ENCODE assay signal across 10 mouse cellular contexts in the genomic region with DNA sequence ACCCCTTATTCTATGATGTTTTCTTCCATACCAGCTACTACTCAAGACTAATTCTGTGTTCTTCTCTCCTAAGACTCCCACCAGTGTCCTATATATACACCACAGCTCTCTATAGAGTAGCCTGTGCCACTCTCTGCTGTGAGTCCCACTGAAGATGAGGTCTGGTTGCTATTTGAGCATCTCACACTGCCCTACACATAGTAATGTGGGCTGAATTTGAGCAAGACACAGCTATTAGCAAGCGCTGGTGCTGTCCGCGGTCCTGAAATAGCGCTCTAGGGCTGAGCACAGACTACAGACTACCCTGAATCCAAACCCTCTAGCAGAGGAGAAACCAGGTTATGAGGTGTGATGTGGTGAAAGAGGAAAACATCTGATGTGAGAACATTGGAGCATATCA. TPM values are rescaled to one million over a fixed set of nuclear protein-coding genes. Genes with fewer than 3 reads are reported as not detected.
A peak's percentile ranks its signal among the peaks of the same experiment; 100 is the strongest.
DNase-seq lines count a peak whose midpoint lies in the region; ATAC-seq lines count a peak whose summit lies in the region.
"Had no signal": no experiment of that assay in that cellular context is flagged by ENCODE, and none has a peak within 500 bp of the region (broad histone marks: within the 10 kb centered on the region; RNA-seq: fewer than 3 reads in every experiment).

No protein-coding gene starts in this region.

- H3K9ac ChIP-seq in embryonic facial prominence, embryonic 11.5 days (replicated peaks; ENCODE audit: low read length), result no peak overlapping the region
- H3K9ac ChIP-seq: embryonic facial prominence, embryonic 12.5 days had no signal

- no peaks in the 10 kb centered on the region for H3K4me1 ChIP-seq in embryonic facial prominence, embryonic 11.5 days (ENCODE audit: control insufficient read depth, insufficient read depth, low read length)
- H3K4me1 ChIP-seq: embryonic facial prominence, embryonic 12.5 days had no signal

- H3K36me3 ChIP-seq in embryonic facial prominence, embryonic 11.5 days (replicated peaks; ENCODE audit: control insufficient read depth, insufficient read depth, low read depth, low read length), result no peaks in the 10 kb centered on the region
- H3K36me3 ChIP-seq: embryonic facial prominence, embryonic 12.5 days had no signal

- WGBS in embryonic facial prominence, embryonic 11.5 days, result 4% methylated on average over 4 of the region's 4 CpGs

- H3K27ac ChIP-seq in embryonic facial prominence, embryonic 11.5 days (replicated peaks; ENCODE audit: low read depth, low read length), result no peak overlapping the region
- H3K27ac ChIP-seq: embryonic facial prominence, embryonic 12.5 days had no signal

- H3K27me3 ChIP-seq in embryonic facial prominence, embryonic 11.5 days (ENCODE audit: control insufficient read depth, insufficient read depth, low read length), result no peaks in the 10 kb centered on the region
- H3K27me3 ChIP-seq: embryonic facial prominence, embryonic 12.5 days had no signal

- H3K9me3 ChIP-seq in embryonic facial prominence, embryonic 11.5 days (replicated peaks; ENCODE audit: control insufficient read depth, low read length), result no peaks in the 10 kb centered on the region
- H3K9me3 ChIP-seq: embryonic facial prominence, embryonic 12.5 days had no signal

- no peak overlapping the region for H3K4me2 ChIP-seq in embryonic facial prominence, embryonic 11.5 days (ENCODE audit: low read depth, low read length)
- H3K4me2 ChIP-seq: embryonic facial prominence, embryonic 12.5 days had no signal

- peak; percentile 42 to 56 for DNase-seq in layer of hippocampus, postnatal 10 days (ENCODE audit: low spot score in 2 of 2)
- no peak for DNase-seq in layer of hippocampus, adult 18-20 months (ENCODE audit: low spot score in 2 of 2)
- DNase-seq in ZHBTc4 (ENCODE audit: low read depth, low spot score), result peak; percentile 78
- peak; percentile 92 for DNase-seq in embryonic facial prominence, embryonic 11.5 days (ENCODE audit: low spot score)
- DNase-seq in kidney, postnatal 25 days, result peak; percentile 68 to 83
- peak; percentile 85 for DNase-seq in mesoderm, embryonic 11.5 days (ENCODE audit: low read depth, low spot score)
- DNase-seq in thymus, postnatal 4 days, result peak; percentile 80
- DNase-seq in cerebellum, adult 11-12 months, result no peak

- H3K4me3 ChIP-seq in embryonic facial prominence, embryonic 11.5 days (ENCODE audit: low read depth, low read length), result no peak overlapping the region
- H3K4me3 ChIP-seq: embryonic facial prominence, embryonic 12.5 days had no signal

- ATAC-seq in embryonic facial prominence, embryonic 11.5 days (replicated peaks; ENCODE audit: insufficient number of reproducible peaks, low FRiP score, low TSS enrichment, low read depth), result no peak

RNA-seq across cellular contexts. Expression of a gene that starts 59.5 kb away (rescaled TPM):
- 10 to 100 TPM; 46.1 to 46.9 TPM for total RNA-seq in layer of hippocampus, postnatal 10 days (2021)
- 10 to 100 TPM; 33.5 to 37.5 TPM for total RNA-seq in layer of hippocampus, adult 18-20 months (2021)
- polyA plus RNA-seq in embryonic facial prominence, embryonic 11.5 days (2014; fragmentation: Nextera tagmentation; extraction: Ambion mirVana), result 0.14 TPM in 1 of 2 replicates, not detected in the other
- polyA plus RNA-seq: testis, adult 2 months had no signal

Comparison
In these comparisons a context has a peak if more than half of its experiments do, and no peak if none do; other contexts are left out.
1. DNase-seq: peak in layer of hippocampus, postnatal 10 days (2 of 2), ZHBTc4 (single experiment), embryonic facial prominence, embryonic 11.5 days (single experiment), kidney, postnatal 25 days (2 of 2), mesoderm, embryonic 11.5 days (single experiment) and thymus, postnatal 4 days (single experiment); none in layer of hippocampus, adult 18-20 months (0 of 2) and cerebellum, adult 11-12 months (single experiment).